Mouse (Mus musculus): ENCODE results near the gene Cd80. TPM values are rescaled to one million over a fixed set of nuclear protein-coding genes. Genes with fewer than 3 reads are reported as not detected.

Gene Cd80
- polyA plus RNA-seq, 1 experiment from 2014 or later, result 0.73 TPM

GRCm38 (mm10) chr16:38482780-38483562 lies 27.6 kb downstream of the Cd80 start:
- Histone ChIP-seq H3K9ac (ENCODE audit: low read length) (no peak overlapping the region), H3K4me2 (ENCODE audit: low read depth, low read length, severe bottlenecking) (peak overlapping the region; percentile 43), H3K4me3 (ENCODE audit: low read depth, low read length) (peak overlapping the region; percentile 22), H3K4me1 (replicated peaks; ENCODE audit: control insufficient read depth, insufficient read depth, low read length) (no peaks in the 10 kb centered on the region), H3K9me3 (ENCODE audit: control insufficient read depth, low read length) (no peaks in the 10 kb centered on the region), H3K27ac (ENCODE audit: low read depth, low read length) (no peak overlapping the region), H3K27me3 (ENCODE audit: control insufficient read depth, insufficient read depth, low read length) (peaks cover 4% of the 10 kb centered on the region; the same call in 1 of the 2 replicates), H3K36me3 (ENCODE audit: control insufficient read depth, insufficient read depth, low read length) (no peaks in the 10 kb centered on the region)
- 0 out of 2 replicates have a peak, but pooled peaks have one; percentile 21 for ATAC-seq (replicated peaks; ENCODE audit: low FRiP score)
- DNase-seq (ENCODE audit: low spot score), result peak; percentile 57
- WGBS, result 22% methylated on average over 32 of the region's 32 CpGs

DNA sequence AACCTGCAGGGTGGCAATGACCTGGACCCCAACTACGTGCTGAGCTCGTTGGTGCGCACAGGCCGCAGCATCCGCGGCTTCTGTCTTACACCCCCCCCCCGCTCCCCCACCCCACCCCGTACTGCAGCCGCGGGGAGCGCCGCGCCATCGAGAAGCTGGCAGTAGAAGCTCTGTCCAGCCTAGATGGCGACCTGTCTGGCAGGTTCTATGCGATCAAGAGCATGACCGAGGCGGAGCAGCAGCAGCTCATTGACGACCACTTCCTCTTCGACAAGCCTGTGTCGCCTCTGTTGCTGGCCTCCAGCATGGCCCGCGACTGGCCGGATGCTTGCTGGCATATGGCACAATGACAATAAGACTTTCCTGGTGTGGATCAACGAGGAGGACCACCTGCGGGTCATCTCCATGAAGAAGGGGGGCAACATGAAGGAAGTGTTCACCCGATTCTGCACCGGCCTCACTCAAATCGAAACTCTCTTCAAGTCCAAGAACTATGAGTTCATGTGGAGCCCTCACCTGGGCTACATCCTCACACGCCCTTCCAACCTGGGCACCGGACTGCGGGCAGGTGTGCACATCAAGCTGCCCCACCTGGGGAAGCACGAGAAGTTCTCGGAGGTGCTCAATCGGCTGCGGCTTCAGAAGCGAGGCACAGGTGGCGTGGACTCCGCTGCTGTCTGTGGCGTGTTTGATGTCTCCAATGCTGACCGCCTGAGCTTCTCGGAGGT lies 28.4 kb downstream of the Cd80 start:
- ATAC-seq (replicated peaks; ENCODE audit: low FRiP score) (peak; percentile 27; the same call in 1 of the 2 replicates), DNase-seq (ENCODE audit: low spot score) (peak; percentile 55)
- Histone ChIP-seq H3K36me3 (ENCODE audit: control insufficient read depth, insufficient read depth, low read length) (no peaks in the 10 kb centered on the region), H3K27me3 (ENCODE audit: control insufficient read depth, insufficient read depth, low read length) (peaks cover 4% of the 10 kb centered on the region; the same call in 1 of the 2 replicates), H3K4me3 (ENCODE audit: low read depth, low read length) (peak overlapping the region; percentile 22), H3K9ac (ENCODE audit: low read length) (no peak overlapping the region), H3K4me1 (replicated peaks; ENCODE audit: control insufficient read depth, insufficient read depth, low read length) (no peaks in the 10 kb centered on the region), H3K9me3 (ENCODE audit: control insufficient read depth, low read length) (no peaks in the 10 kb centered on the region), H3K27ac (ENCODE audit: low read depth, low read length) (no peak overlapping the region), H3K4me2 (ENCODE audit: low read depth, low read length, severe bottlenecking) (peak overlapping the region; percentile 43)
- WGBS, result 41% methylated on average over 42 of the region's 42 CpGs

DNA sequence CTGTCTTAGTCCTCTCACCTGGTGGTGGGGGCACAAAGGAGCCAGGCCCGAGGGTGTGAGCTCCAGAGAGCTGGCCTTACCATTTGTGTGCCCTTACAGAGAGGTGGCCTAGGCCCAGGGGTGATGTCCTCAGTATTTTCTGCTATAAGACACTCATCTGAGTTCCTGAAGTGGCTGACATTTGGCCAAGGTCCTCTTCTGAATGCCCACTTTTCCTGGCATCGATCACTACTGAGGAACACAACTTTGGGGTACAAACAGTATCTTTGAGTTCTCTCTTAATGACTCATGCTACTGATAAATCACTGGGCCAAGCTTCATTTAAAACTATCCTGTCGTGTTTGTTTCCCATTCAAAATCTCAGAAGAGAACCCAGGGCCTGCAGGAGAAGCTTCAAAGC lies 37.2 kb downstream of the Cd80 start:
- DNase-seq (ENCODE audit: low spot score) (no peak), ATAC-seq (replicated peaks; ENCODE audit: low FRiP score) (no peak)
- WGBS, result 82% methylated on average over 3 of the region's 3 CpGs
- Histone ChIP-seq H3K9me3 (ENCODE audit: control insufficient read depth, low read length) (no peaks in the 10 kb centered on the region), H3K4me1 (replicated peaks; ENCODE audit: control insufficient read depth, insufficient read depth, low read length) (no peaks in the 10 kb centered on the region), H3K27ac (ENCODE audit: low read depth, low read length) (no peak overlapping the region), H3K9ac (ENCODE audit: low read length) (no peak overlapping the region), H3K27me3 (ENCODE audit: control insufficient read depth, insufficient read depth, low read length) (no peaks in the 10 kb centered on the region), H3K4me2 (ENCODE audit: low read depth, low read length, severe bottlenecking) (no peak overlapping the region), H3K36me3 (ENCODE audit: control insufficient read depth, insufficient read depth, low read length) (no peaks in the 10 kb centered on the region), H3K4me3 (ENCODE audit: low read depth, low read length) (no peak overlapping the region)

GRCm38 (mm10) chr16:38493890-38494289 lies 38.5 kb downstream of the Cd80 start:
- no peaks in the 10 kb centered on the region for H3K4me1 ChIP-seq (replicated peaks; ENCODE audit: control insufficient read depth, insufficient read depth, low read length)
- H3K36me3 ChIP-seq (ENCODE audit: control insufficient read depth, insufficient read depth, low read length), result no peaks in the 10 kb centered on the region
- H3K4me3 ChIP-seq (ENCODE audit: low read depth, low read length), result no peak overlapping the region
- H3K27me3 ChIP-seq (ENCODE audit: control insufficient read depth, insufficient read depth, low read length), result no peaks in the 10 kb centered on the region
- no peak overlapping the region for H3K4me2 ChIP-seq (ENCODE audit: low read depth, low read length, severe bottlenecking)
- H3K9ac ChIP-seq (ENCODE audit: low read length), result no peak overlapping the region
- no peaks in the 10 kb centered on the region for H3K9me3 ChIP-seq (ENCODE audit: control insufficient read depth, low read length)
- ATAC-seq (replicated peaks; ENCODE audit: low FRiP score) (no peak), DNase-seq (ENCODE audit: low spot score) (no peak)
- WGBS, result 91% methylated on average over 10 of the region's 10 CpGs
- H3K27ac ChIP-seq (ENCODE audit: low read depth, low read length), result no peak overlapping the region

DNA sequence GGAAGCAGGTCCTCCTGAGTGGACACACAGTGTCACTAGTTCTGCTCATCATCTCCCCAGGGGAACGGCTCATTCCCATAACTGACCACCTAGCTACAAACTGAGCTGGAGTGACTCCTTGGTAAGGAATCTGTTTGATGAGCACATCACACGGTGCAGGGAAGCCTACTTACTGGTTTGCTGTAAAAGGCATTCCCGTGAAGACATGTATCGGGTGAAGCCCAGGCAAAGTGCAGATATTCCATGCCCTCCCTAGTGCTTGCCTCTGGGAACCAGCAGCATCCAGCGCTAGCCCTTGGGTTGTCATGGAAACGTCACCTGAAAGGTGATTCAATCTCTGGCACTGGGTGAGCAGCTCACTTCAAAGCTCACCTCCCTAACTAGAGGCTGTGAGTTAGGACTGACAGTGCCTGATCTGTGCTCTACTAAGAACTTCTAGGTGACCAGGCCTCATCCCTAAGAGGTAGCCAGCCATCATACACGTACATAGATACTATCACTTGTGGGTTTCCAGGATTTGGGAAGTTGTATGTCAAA lies 41.3 kb downstream of the Cd80 start:
- WGBS, result 81% methylated on average over 7 of the region's 7 CpGs
- Histone ChIP-seq H3K27me3 (ENCODE audit: control insufficient read depth, insufficient read depth, low read length) (no peaks in the 10 kb centered on the region), H3K4me3 (ENCODE audit: low read depth, low read length) (no peak overlapping the region), H3K9me3 (ENCODE audit: control insufficient read depth, low read length) (no peaks in the 10 kb centered on the region), H3K4me2 (ENCODE audit: low read depth, low read length, severe bottlenecking) (no peak overlapping the region), H3K4me1 (replicated peaks; ENCODE audit: control insufficient read depth, insufficient read depth, low read length) (no peaks in the 10 kb centered on the region), H3K27ac (ENCODE audit: low read depth, low read length) (no peak overlapping the region), H3K9ac (ENCODE audit: low read length) (no peak overlapping the region), H3K36me3 (ENCODE audit: control insufficient read depth, insufficient read depth, low read length) (no peaks in the 10 kb centered on the region; the same call in none of the 2 replicates)
- ATAC-seq (replicated peaks; ENCODE audit: low FRiP score) (no peak), DNase-seq (ENCODE audit: low spot score) (no peak)

DNA sequence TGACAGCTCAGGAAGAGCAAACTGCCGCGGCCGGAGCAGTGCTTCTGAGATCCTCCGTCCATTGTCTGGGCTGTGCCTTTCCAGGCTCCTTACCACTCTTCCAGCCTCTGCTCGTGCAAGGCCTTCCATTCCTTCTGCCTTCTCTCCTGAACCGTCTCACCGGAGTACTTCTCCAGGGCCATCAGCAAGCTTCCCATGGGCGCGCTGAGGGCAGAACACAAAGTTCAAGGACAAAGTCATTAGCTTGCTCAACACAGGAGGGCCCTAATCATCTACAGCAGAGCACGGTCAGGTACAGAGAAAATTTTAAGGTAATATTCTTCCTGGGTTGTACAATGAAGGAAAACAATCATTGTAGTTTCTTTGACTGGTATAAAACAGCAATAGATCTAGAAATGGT lies 47.1 kb downstream of the Cd80 start:
- no peak for DNase-seq (ENCODE audit: low spot score)
- Histone ChIP-seq H3K4me3 (ENCODE audit: low read depth, low read length) (no peak overlapping the region), H3K9me3 (ENCODE audit: control insufficient read depth, low read length) (no peaks in the 10 kb centered on the region), H3K27ac (ENCODE audit: low read depth, low read length) (no peak overlapping the region), H3K9ac (ENCODE audit: low read length) (no peak overlapping the region), H3K4me2 (ENCODE audit: low read depth, low read length, severe bottlenecking) (no peak overlapping the region), H3K4me1 (replicated peaks; ENCODE audit: control insufficient read depth, insufficient read depth, low read length) (no peaks in the 10 kb centered on the region), H3K27me3 (ENCODE audit: control insufficient read depth, insufficient read depth, low read length) (no peaks in the 10 kb centered on the region), H3K36me3 (ENCODE audit: control insufficient read depth, insufficient read depth, low read length) (no peaks in the 10 kb centered on the region; the same call in none of the 2 replicates)
- 92% methylated on average over 10 of the region's 10 CpGs for WGBS
- no peak for ATAC-seq (replicated peaks; ENCODE audit: low FRiP score)

DNA sequence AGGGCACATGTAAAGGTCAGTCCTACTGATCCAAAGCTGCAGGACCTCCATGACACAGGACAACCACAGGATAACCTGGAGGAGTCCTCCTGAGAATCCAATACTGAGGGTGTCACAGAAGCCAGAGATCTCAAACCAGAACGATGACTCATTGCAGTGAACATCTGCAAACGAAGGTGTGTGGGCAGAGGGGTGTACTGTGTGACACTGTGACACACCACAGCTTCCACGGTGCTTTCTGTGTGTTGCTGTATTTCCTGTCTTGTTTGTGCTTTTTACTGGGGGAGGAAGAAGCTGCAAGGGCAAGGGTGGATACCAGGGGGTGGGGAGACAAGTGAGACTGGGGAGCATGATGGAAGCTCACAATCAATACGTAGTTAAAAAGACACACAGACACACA lies 48.2 kb downstream of the Cd80 start:
- Histone ChIP-seq H3K4me3 (ENCODE audit: low read depth, low read length) (no peak overlapping the region), H3K36me3 (ENCODE audit: control insufficient read depth, insufficient read depth, low read length) (no peaks in the 10 kb centered on the region; the same call in none of the 2 replicates), H3K27me3 (ENCODE audit: control insufficient read depth, insufficient read depth, low read length) (no peaks in the 10 kb centered on the region), H3K4me2 (ENCODE audit: low read depth, low read length, severe bottlenecking) (no peak overlapping the region), H3K4me1 (replicated peaks; ENCODE audit: control insufficient read depth, insufficient read depth, low read length) (no peaks in the 10 kb centered on the region), H3K9me3 (ENCODE audit: control insufficient read depth, low read length) (no peaks in the 10 kb centered on the region), H3K9ac (ENCODE audit: low read length) (no peak overlapping the region), H3K27ac (ENCODE audit: low read depth, low read length) (no peak overlapping the region)
- ATAC-seq (replicated peaks; ENCODE audit: low FRiP score) (no peak), DNase-seq (ENCODE audit: low spot score) (no peak)
- WGBS, result 91% methylated on average over 4 of the region's 4 CpGs

DNA sequence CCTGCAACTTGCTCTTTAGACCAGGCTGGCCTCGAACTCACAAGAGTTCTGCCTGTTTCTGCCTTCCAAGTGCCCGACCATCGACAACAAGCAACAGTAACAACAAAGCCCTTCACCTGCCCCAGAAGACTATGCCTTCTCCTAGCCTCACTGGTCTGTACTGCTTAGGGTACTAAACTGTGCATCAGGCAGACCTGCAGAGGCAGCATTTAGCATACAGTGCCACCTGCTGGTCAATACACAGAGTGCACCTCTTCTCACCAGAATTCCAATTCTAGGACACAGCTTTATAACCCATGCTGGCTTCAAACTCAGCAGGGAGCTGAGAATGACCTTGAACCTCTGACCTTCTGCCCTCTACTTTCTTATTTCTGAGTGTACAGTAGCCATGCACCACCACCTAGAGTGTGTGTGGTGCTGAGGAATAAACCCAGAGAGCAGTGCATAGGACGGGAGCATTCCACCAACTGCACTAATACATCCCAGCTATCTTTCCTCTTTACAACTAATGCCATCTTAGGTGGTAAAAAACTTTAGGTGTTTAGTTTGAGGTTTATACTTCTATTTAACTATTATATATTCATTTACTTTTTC lies 50.8 kb downstream of the Cd80 start:
- H3K9me3 ChIP-seq (ENCODE audit: control insufficient read depth, low read length), result no peaks in the 10 kb centered on the region
- no peaks in the 10 kb centered on the region for H3K27me3 ChIP-seq (ENCODE audit: control insufficient read depth, insufficient read depth, low read length)
- H3K9ac ChIP-seq (ENCODE audit: low read length), result no peak overlapping the region
- no peak overlapping the region for H3K27ac ChIP-seq (ENCODE audit: low read depth, low read length)
- H3K36me3 ChIP-seq (ENCODE audit: control insufficient read depth, insufficient read depth, low read length), result no peaks in the 10 kb centered on the region; the same call in none of the 2 replicates
- DNase-seq (ENCODE audit: low spot score), result peak; percentile 79
- WGBS, result 70% methylated on average over 4 of the region's 4 CpGs
- no peak overlapping the region for H3K4me3 ChIP-seq (ENCODE audit: low read depth, low read length)
- H3K4me1 ChIP-seq (replicated peaks; ENCODE audit: control insufficient read depth, insufficient read depth, low read length), result no peaks in the 10 kb centered on the region
- peak; percentile 76 for ATAC-seq (replicated peaks; ENCODE audit: low FRiP score)
- no peak overlapping the region for H3K4me2 ChIP-seq (ENCODE audit: low read depth, low read length, severe bottlenecking)

Measured in forebrain, embryonic 11.5 days (tissue).